Mouse (Mus musculus) thymus, postnatal 25 days (tissue): ENCODE measurements around the gene Stx2.
A peak's percentile ranks its signal among the peaks of the same experiment; 100 is the strongest.

Source experiments
- DNase-seq: peaks from one replicate; pipeline ENCODE4 v3.0.0; 2022

The Stx2 gene

DNA sequence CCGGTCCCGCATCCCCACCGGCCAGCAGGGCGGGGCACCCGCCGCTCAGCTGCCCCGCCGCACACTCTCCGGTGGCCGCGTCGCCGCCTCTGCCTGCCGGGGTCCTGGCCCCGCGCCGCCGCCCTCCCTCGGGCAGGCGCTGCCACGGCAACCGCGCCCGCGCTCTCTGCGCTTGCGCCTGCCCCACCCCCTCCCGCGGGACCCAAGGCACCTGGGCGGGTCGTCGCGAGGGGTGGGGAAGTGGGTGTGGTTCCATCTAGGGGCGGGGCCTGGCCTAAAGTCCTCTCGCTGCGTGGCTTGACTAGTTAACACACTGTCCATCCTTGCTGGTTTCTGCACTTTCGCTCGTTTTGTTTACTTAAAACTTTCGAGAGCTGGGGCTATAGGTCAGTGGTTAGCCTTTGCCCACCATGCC is at the start of gene Stx2:
Gene Stx2, minus strand, starts transcription at position 163 of the 415 bp plus-strand sequence.
- DNase-seq: peak; percentile 93

DNA sequence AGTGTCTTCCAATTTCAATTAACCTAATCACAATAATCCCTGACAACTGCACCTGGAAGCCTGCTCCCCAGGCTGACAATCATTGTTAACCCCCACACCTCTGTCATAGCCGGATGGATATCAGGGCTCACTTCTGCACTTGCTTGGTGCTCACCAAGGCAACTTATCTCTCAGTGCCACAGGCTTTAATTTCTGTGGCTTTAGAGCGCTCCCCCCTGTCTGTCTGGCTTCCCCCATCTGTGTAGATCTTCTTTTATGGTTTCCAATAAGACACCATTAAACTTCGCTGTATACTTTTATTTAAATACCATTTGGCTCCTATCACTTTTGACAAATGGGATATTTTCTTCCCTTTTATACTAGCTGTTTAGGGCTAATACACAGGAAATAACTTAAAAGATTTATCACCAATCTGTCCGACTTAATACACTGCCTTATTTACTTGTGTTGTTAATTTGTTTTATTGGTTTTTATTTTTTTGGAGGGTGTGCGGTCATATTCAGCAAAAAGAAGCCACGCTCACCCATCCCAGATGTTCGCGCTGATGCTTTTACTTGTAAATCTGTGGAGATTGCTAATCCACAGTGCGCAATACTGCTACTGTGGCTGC is 46.4 kb upstream of the Stx2 start:
- no peak for DNase-seq

- DNase-seq: no peak
Observed at GRCm38 (mm10) chr5:129052636-129053355, 44.4 kb upstream of the Stx2 start.

- DNase-seq: no peak
Observed at GRCm38 (mm10) chr5:129051910-129052309, 43.5 kb upstream of the Stx2 start.

DNA sequence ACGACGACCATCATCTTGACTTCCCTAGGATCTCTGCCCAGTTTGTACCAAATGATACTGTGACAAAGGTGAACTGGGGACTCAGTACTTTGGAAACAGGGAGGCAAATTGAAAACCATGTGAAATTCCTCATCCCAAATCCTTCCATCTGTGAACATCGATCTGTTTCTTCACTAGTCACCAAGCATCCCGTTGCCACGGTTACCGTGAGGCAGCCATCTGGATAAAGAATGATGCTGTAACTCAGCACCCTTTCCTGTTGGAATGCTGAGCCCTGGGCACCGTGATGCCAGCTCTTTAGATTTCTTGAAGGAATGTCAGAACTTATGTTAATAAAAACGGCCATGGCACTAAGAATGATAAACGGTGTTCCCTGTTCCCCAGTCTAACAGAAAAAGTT is 41.0 kb upstream of the Stx2 start:
- no peak for DNase-seq

DNA sequence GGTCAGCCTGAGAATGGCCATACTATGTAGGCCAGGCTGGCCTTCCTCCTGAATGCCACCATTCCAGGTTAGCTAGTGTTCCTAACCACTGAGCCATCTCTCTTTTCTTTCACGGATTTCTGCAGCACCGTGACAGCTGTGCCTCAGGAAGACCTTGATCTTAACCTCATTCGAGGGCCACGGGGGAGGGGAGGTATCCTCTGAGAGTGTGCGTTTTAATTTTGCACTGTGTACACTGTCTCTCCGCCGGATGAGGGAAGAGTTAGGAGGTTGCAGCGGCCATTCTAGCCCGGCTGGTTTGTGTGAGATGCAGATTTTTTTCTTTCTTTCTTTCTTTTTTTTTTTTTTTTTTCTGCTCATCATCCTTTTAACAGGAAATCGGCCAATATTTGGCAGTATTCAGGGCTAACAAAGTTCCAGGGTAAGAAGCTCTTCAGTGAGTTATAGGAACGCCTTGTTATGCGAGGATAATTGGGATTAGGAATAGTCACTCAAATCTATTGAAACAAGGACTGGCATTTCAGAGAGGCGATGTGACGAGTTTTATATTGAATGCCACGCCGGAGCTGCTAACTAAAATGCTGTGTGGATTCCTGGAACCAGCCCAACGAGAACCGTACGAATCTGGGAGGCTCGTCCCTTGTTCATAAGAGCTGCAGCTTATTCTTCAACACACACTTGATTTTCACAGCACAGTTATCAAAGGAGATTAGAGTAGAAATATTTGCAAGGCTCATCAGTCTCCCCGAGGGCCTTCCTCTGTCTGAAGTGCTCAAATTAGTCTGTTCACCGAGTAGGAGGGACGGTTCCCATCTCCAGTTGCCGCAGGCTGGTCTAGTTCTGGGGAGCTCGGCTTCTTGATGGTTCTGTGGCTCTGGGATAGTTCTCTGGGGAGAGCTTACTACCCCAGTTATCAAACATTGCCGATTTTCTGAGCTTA is 37.5 kb upstream of the Stx2 start:
- DNase-seq: peak; percentile 21

DNA sequence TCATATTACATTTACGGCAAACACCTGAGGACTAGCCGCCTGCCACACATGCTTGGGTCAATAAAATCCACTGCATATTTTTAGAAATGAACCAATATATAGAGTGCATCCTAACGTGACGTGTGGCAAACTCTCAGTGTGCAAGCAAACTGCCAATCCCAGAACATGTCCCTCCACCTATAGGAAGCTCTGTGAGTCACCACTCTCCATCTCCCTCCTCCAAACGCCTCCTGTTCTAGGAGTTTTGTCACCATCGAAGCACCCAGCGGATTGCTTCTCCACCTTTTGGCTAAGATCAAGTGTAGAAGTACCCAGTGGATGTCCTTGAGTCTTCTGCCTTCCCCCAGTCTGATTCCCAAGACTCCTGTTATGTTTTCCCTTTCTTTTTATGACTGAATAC is 29.4 kb upstream of the Stx2 start:
- no peak for DNase-seq

- DNase-seq: no peak
Observed at GRCm38 (mm10) chr5:129036678-129037077, 28.3 kb upstream of the Stx2 start.

- no peak for DNase-seq
Observed at GRCm38 (mm10) chr5:129029131-129029723, 20.9 kb upstream of the Stx2 start.

GRCm38 (mm10) chr5:129026637-129027036 is 18.3 kb upstream of the Stx2 start:
- no peak for DNase-seq

DNA sequence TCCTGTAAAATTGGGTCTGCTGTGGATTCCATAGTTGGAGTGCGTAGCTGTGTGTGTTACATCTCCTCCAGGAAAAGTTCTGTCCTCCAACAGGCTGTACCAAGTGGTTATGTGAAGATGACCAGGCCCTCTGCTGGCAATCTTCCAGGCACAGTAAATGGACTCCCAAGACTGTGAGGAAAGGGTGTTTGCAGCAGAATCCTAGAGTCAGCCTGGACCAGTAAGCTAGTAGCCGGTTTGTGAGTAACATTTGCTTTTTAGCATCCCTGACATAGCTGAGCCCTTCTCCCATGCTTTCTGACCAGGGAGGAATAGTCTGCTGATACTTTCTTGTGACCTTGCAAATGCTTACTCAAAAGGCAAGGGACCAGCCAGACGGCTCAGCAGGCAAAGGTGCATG is 17.8 kb upstream of the Stx2 start:
- no peak for DNase-seq

DNA sequence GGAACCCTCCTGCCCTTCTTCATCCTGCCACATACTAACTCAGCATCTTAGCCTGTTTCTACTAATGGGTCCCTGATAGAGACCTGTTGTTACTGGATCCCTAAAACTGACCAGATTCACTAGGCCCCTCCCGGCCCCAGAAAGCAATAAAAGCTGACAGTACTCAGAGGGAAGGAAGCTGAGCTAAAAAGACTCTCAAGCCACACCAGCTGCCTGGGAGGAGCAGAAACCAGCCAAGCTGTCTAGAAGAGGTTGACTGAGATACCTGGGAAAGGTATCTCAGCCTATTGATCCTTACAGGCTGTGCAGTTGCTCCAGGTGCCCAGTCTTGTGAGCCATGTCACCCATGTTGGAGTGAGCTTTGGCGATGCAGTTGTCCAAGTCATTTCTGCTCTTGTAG is 17.4 kb upstream of the Stx2 start:
- no peak for DNase-seq

GRCm38 (mm10) chr5:129025048-129025447 is 16.7 kb upstream of the Stx2 start:
- DNase-seq: no peak

- DNase-seq: no peak
Observed at GRCm38 (mm10) chr5:129020731-129021130, 12.4 kb upstream of the Stx2 start.

- DNase-seq: no peak
Observed at GRCm38 (mm10) chr5:129020300-129020668, 11.9 kb upstream of the Stx2 start.

- peak; percentile 96 for DNase-seq
Observed at GRCm38 (mm10) chr5:129019497-129020299, 11.3 kb upstream of the Stx2 start, which contains the start of gene Ran. TSS of gene Ran (plus strand) at chr5:129020069.

GRCm38 (mm10) chr5:129018782-129019489 is 10.6 kb upstream of the Stx2 start:
- no peak for DNase-seq

- DNase-seq: no peak
Observed at GRCm38 (mm10) chr5:129016370-129016769, 8.0 kb upstream of the Stx2 start.

- no peak for DNase-seq
Observed at GRCm38 (mm10) chr5:129015540-129015939, 7.2 kb upstream of the Stx2 start.

DNA sequence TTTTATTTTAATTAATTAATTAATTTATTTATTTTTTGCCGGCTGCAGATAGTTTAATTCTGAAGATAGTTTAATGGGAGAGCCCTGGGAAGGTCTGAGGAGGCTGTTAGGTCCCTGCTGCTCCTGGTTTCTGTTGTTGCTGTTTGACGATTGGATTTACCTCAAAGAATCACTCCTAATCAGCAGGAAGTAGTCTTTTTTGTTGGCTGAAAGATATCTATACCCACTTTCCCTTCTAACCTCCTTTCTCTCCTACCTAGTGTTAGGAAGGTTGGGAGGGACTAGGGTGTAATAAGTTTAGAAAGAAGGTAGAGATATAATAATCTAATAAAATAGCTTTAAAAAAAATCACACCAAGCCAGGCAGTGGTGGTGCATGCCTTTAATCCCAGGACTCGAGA is 6.6 kb upstream of the Stx2 start:
- DNase-seq: no peak

GRCm38 (mm10) chr5:129010937-129011336 is 2.6 kb upstream of the Stx2 start:
- DNase-seq: no peak

DNA sequence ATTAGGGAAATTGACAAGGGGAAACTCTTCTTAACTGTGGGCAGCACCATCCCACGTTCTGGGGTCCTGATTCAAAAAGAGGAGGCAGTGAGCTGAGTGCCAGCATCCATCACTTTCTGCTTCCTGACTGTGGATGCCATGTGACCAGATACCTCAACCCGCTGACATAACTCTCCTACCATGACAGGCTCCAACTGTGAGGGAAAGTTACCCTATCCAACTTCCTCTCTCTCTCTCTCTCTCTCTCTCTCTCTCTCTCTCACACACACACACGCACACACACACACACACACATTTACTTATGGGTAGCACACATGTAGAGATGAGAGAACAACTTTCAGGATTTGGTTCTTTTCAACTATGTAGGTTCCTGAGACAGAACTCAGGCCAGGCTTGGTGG is 1.2 kb upstream of the Stx2 start:
- DNase-seq: no peak
